Mouse (Mus musculus) heart, postnatal 14 days (tissue): ENCODE measurements around the gene Usp48. TPM values are rescaled to one million over a fixed set of nuclear protein-coding genes. Genes with fewer than 3 reads are reported as not detected.

Source experiments
- DNase-seq, 2 experiments: peaks; one replicate each; pipeline ENCODE4 v3.0.0; 2021 to 2022
- intact Hi-C: fragments of 180-260 bp; cut with DNase I; formaldehyde crosslinking; loops from one replicate; pipeline ENCODE4 v1.15.1; 2025
- total RNA-seq, 2 experiments: library from RNA; stranded (reverse); gene quantifications; 2 replicates each; pipeline ENCODE4 v1.2.3; 2021

The Usp48 gene
- total RNA-seq, 2 experiments from 2014 or later = 36.7 to 40.1 TPM

DNA sequence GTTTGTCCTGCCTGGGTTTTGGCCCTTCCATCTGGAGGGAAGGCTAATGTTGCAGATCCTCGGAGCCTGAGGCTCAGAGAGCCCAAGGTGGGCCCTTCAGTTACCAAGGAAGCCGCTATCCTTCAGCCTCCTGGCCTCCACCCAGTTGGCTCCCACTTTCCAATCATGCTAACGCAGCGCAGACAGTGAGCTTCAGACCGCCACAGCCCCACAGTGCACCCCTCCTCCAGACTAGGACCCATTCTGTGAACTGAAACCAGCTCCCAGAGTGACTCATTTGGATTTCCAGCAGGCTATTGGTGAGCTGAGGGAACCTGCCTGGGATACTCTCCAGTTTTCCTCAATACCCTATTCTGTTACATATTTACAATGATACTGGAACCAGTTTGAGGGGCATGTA is 111.8 kb downstream of the Usp48 start:
- no peak for DNase-seq
- intact Hi-C loops = no loop called here

DNA sequence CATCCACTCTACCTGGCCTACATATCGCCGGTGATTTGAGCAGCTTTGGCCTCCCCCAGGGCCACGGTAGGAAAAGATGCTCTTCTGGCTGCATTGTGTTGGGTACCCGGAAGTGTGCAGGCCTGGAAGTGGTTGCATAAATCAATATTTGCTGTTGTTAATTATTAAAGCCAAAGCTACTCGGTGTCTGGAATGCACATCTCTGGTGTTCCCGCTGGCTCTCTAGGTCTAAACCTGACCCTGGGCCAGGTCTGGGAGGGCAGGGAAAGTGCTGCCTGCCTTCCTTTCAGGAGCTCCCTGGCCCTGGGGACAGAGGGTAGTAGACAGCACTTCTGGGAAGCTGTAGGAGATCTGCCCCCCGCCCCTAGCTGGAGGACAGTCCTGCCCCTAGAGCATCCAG is 113.0 kb downstream of the Usp48 start:
- intact Hi-C loops = loop anchor here (2.0 kb wide), 1 partner anchor 22 kb away; no protein-coding TSS in a partner anchor
- no peak for DNase-seq

DNA sequence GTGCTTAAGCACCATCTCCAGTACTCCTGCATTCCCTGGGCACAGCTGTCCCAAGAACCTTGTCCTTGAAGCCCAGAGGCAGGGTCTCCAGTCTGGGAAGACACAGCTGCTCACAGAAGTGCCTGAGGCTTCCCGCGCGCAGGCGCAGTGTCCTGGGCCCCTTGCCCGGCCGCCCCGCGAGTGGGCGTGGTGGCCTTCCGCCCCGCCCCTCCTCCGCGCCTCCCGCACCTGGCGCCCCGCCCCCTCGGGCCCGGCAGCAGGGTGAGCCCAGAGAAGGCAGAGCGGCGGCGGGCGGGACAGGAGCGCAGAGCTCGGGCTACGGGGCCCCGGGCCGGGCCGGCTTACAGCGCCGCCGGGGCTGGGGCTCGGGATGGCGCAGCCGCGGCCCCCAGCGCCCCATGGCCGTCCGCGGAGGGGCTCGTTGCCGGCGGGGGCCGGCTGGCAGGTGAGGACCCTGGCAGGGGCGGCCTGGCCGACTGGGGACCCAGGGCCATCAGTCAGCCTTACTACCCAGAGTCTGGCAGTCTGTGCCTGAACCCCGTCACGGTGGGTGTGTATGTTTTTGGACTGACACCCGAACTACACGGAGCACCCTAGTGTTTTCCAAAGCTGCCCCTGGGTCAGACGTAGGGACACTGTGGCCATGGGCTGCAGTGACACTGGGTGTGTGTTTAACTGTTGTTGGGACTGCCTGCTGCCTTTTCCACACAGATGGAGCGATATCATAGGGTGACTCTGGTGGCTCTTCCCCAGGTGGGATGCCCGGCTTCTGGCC is 113.8 kb downstream of the Usp48 start:
- intact Hi-C loops = loop anchor here (2.0 kb wide), 1 partner anchor 23 kb away; no protein-coding TSS in a partner anchor
- DNase-seq = peak; percentile 91

Other genes with a start within 250 kb of the Usp48 start
- 100 to 1,000 TPM; 182 to 187 TPM for gene Cdc42, start 236.0 kb upstream of the Usp48 start, total RNA-seq
- gene Cela3a, start 184.0 kb upstream of the Usp48 start, total RNA-seq = not detected
- gene Cela3b, start 163.2 kb upstream of the Usp48 start, total RNA-seq = not detected
- gene 1700013G24Rik, start 140.5 kb upstream of the Usp48 start, total RNA-seq = not detected
- gene Hspg2, start 125.0 kb upstream of the Usp48 start, total RNA-seq = 100 to 1,000 TPM; 436 to 447 TPM
- not detected for gene Ldlrad2, start 19.2 kb upstream of the Usp48 start, total RNA-seq
- gene Rap1gap, start 71.0 kb downstream of the Usp48 start, total RNA-seq = 10 to 100 TPM; 13.9 to 18.3 TPM
- 10 to 100 TPM; 51.5 to 72.3 TPM for gene Alpl, start 202.6 kb downstream of the Usp48 start, total RNA-seq